Mouse (Mus musculus): Measurements from ENCODE around the gene Lsm5.

DNA sequence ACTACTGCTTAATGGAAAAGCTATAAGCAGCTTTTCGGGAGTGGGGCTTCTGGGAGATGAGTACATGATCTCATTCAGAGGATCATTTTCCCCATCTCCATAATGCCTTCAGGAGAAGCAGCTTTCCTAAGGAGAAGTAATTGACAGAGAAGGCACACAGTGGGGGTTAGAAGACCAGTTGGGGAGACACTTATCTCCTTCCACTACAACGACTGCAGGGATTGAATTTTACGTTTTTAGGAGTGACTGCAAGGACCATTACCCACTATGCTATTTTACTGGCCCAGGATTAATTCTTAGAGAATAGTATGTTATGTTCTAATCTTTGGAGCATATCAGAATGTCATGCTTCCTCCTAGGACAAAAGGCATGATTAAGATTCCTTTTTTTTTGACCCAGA is 16.4 kb upstream of the Lsm5 start:
- TF ChIP-seq CTCF (IDR thresholded peaks at IDR 0.05; ENCODE audit: low read depth) (no peak), EP300 (IDR thresholded peaks at IDR 0.05; ENCODE audit: low read depth) (no peak)
